Mouse (Mus musculus) adrenal gland, postnatal 25 days (tissue): Measurements from ENCODE around the gene Fndc7. TPM values are rescaled to one million over a fixed set of nuclear protein-coding genes. Genes with fewer than 3 reads are reported as not detected.

Source experiments
- DNase-seq: peaks from one replicate; pipeline ENCODE4 v3.0.0; 2021; ENCODE audit warnings: mixed read lengths
- long read RNA-seq: library from polyadenylated mRNA; stranded (forward); transcript quantifications from one replicate; pipeline ENCODE4 v2.0.0, GENCODE M21; 2021
- total RNA-seq: library from RNA; stranded (reverse); gene quantifications from 2 replicates; pipeline ENCODE4 v1.2.3, GENCODE M21; 2021

Gene Fndc7
- total RNA-seq = 0.57 and 0.79 TPM in 2 replicates
- long read RNA-seq, partial matches to known transcripts = 1 of 1 reads
- long read RNA-seq, other reads (novel, unspliced or antisense) = 0 of 1 reads

DNA sequence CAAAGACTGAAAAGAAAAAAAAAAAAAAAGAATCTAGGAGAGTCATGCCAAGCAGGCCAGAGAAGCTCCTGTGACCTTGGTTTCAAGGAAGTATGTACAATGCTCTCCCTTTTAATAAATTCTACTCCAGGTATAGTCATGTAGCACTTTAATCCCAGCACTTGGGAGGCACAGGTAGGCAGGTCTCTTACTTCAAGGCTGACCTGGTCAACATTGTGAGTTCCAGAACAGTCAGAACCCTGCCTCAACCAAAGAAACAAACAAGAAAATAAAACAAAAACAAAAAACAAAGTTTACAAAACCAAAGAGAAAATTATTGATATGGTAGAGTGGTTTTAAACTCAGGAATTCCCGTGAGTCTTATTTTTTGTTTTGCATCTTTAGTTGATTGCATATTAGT is at the start of gene Fndc7:
TSS of gene Fndc7 (minus strand) at position 101 of the 400 bp plus-strand sequence.
- no peak for DNase-seq

DNA sequence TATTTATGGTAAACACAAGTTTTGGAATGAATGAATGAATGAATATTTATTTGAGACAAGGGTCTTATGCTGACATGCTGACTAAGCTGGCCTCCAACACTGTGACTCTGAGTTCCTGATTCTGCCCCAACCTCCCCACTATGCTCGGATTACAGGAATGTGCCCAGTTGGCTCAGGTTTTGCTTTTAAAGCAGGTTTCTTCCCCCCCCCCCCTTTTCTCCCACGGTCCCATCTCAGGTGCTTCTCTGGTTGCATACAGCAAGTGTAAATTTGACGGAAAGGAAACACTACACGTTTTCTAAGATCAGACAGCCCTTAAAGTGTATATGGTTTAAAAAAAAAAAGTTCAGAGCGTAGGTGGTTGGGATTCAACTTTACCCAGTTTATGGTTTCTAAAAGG is 49.8 kb upstream of the Fndc7 start, which contains the start of gene Henmt1:
TSS of gene Henmt1 (plus strand) at position 301 of the 400 bp plus-strand sequence.
- no peak for DNase-seq

DNA sequence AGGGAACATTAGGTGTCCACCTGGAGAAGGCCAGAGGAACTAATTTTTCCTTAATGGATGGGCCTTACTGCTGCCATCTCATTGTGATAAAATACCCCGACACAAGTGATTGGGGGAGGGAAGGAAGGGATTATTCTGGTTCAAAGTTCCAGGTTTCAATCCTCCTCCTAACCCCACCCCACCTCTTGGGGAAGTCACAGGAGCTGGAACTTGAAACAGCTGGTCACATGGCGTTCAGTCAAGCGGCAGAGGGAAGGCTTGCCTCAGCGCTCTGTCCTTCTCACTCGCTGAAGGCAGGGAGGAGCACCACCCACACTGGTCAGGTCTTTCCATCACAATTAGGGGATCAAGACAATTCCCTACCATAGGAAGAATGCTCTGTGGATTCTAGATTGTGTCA is 48.9 kb upstream of the Fndc7 start:
- DNase-seq = no peak

DNA sequence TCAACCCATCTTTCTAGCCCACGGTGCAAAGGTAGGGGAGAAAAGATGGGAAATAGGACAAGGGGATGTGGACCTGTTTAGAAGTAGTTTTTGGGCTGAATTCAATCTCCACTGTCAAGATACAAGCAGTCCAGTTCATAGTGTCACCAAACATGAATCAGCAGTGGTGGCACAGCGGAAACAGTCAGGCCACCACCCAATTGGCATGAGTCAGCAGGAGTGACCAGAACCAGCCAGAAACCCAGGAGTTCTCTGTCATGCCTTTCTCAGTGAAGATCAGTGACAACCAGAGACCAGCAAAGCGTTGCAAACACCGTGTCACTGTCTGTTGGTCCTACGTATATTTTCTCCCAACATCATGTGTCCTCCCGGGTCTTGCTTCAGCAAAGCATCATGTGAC is 43.7 kb upstream of the Fndc7 start:
- peak; percentile 12 for DNase-seq

DNA sequence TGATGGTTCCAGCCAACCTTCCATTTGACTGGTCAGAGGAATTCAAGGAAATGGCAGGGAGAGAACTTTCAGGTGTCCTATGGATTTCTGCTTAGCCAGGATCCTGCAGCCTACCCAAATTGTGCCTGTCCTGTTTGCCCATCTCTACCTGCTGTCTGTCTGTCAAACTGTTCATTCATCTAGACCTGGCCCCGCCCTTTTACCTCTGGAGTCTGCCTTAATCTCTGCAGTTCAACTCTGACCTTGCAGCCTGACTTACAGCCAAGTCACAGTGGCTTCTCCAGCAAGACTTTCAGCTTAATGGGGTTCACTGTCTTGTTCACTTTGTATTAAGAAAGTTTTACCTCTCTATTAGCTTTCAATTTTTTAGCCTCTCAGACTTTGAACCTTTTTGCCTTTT is 36.5 kb upstream of the Fndc7 start:
- DNase-seq = no peak

DNA sequence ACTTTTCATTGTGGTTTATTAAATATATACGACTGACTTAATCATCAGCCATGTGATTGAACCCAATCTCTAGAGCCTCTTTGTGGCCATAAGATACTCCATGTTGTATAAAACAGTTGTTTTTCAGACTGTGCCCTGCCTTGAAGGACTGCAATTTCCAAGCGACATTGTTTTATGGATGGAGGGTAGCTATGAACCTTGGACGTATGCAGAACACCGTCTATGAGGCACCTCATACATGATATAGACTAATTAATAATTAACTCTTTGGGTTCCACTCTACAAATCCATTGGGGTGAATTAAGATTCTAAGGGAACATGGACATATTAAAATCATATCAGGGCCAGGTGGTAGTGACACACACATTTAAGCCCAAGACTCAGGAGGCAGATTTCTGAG is 35.9 kb upstream of the Fndc7 start:
- no peak for DNase-seq

DNA sequence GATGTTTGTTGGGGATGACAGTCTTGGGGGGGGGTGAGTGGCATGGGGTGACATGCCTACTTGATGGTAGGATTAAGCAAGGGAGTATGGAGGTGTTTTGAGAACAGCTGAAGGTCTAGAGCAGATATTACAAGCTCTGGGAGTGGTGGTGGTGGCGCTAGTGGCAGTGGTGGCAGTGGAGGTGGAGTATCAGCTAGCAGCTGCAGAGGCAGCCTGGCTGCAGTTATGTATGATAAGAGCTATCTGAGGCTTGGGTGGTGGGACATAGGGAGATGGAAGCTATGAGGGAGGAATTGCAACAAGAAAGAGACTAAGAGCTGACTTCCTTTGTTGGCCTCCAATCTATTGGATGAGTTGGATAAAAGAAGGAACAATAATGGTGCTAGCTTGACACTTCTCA is 32.0 kb upstream of the Fndc7 start:
- DNase-seq = no peak

DNA sequence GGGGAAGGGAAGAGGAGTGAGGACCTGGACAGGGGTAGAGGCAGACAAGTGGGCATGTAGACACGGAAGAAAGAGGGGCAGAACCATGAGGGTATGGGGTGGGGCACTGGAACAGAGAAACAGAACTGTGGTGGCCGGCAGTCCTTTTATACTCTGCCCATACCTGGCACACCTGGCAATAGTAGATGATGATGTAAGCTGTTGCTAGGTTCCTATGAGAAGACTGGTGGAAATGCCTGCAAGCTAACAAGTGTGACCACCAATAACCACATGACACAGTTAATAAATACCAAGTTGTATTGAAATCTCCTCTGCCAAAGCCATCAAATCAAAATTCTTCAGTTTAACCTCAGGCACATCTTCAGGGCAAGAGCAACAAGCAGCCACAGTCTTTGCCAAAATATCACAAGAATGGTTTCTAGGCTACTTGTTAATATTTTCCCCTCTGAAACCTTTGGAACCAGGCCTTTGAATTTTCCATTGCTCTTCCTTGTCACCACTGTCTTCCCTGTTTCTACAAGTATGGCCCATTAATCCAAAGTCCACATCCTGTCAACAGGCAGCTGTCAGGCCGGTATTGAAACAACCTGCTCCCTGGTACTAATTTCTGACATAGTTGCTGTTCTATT is 30.7 kb upstream of the Fndc7 start:
- no peak for DNase-seq

DNA sequence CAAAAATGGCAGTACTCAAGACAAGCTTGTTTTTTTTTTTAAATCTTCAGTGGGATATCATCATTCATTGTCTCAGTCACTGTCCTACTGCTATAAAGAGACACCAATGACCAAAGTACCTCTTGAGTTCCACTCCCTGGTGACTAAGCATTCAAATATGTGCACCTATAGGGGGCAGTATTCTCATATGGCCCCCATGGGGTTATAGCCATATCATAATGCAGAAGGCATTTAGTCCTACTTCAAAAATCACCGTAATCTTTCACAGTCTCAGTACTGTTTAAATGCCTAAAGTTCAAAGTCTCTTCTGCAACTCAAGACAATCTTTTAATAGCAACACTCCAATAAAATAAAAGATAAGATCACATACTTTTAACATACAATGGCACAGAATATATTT is 29.0 kb upstream of the Fndc7 start:
- DNase-seq = no peak

DNA sequence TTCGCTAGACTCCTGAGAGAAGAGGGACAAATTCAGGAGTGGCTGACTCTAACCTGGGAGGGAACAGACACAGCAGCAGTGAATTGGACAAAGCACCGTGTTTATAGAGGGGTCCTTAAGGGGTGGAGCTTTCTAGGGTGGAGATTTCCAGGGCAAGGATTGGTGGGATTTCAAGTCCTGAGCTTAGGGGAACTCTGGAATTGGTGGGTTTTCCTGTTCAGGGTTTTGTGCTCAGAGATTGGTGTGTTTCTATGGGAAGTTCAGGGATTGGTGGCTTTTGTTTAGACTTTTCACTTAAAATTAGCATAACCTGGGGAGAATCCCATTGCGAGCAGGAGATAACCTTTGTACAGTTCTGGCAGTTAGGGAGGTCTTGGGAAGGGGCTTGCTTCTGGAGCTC is 28.2 kb upstream of the Fndc7 start:
- DNase-seq = no peak

DNA sequence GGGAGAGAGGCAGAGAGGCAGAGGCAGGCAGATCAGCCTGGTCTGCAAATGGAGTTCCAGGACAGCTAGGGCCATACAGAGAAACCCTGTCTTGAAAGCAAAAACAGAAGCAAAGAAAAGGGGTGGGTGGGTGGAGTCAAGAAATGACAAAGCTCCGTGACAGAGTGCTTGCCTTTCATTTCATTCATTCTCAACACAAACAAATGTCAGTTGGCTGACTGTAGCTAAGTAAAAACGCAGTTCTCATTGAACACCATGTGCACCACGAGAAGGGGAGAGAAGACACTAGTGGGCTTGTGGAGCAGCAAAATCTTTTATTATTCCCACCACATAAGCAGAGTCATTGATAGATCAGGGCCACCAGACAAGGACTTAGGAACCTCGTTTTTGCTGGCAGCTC is 27.0 kb upstream of the Fndc7 start:
- no peak for DNase-seq

DNA sequence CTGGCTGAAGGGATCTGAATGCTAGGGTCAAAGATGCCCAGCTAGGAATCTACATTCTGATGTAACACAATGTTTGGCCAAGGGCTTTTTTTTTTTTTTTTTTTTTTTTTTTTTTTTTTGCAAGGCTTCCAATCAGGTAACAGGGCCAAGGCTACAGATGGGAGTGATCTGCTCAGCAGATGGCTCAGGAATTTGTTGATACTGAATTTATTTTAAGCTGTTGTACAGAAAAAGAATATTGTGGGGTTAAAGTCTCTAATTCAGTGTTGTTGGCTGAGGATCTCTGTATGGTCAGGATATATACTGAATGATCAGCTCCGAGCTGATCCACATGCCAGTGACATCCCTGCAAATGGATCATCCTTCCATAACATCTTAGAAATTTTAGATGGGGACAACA is 26.2 kb upstream of the Fndc7 start:
- DNase-seq = no peak

DNA sequence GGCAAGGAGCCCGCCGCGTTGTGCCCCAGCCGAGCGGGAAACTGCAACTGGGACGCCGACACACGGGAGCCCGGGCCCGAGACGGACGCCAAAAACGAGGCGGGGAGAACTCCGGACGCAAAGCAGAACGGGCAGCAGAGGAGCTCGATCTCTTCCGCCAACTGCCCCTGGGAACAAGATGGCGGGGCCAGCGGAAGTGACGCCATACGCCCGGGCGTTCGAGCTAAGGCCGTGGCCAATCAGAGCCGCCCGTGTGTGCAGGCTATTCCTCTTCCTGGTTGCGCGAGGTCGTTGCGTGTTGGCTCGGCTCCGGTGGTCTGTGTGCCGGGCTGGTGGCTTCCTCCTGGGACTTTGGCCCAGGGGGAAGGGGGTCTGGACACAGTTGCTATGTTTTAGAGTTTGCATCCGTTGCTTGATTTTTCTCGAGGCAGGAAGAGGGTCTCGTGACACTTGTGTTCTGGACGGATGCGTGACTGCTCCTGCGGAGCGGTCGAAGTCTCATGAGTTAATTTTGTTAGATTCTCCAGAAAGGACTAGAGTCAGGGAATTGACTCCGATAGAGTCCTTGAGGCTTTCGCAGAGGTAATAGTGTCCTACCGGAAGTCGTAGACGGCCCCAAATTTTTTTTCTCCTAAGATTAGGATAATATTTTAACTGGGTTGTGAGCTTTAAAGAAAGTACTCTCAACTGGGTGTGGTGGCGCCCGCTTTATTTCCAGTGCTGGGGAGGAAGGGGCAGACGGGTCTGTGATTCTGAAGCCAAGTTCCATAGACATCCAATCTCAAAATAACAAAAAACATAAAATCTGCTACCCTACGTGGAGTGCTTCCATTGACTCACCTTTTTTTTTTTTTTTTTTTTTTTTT is 22.0 kb upstream of the Fndc7 start, which contains the start of gene Prpf38b:
TSS of gene Prpf38b (minus strand) at position 180 of the 866 bp plus-strand sequence.
- peak; percentile 96 for DNase-seq

DNA sequence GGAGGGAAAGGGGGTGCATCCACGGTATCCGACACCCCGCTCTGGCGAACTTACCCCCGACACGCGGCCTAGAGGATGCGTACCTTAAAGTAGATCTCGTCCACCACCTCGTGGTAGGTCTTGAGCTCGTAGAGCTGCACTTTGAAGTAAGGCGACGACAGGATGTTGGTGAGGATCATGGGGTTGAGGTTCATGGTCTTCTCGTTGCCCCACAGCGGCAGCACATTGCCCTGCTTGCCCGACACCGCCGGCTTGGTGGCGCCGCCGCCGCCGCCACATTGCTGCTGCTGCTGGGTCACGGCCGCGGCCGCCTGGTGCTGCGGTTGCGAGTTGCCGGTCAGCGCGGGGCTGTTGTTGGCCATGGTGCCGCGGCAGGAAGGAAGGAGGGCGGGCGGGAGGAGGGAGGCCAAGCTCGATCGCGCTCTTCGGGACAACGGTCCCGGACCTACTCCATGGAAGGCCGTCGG is 21.3 kb upstream of the Fndc7 start:
- no peak for DNase-seq

DNA sequence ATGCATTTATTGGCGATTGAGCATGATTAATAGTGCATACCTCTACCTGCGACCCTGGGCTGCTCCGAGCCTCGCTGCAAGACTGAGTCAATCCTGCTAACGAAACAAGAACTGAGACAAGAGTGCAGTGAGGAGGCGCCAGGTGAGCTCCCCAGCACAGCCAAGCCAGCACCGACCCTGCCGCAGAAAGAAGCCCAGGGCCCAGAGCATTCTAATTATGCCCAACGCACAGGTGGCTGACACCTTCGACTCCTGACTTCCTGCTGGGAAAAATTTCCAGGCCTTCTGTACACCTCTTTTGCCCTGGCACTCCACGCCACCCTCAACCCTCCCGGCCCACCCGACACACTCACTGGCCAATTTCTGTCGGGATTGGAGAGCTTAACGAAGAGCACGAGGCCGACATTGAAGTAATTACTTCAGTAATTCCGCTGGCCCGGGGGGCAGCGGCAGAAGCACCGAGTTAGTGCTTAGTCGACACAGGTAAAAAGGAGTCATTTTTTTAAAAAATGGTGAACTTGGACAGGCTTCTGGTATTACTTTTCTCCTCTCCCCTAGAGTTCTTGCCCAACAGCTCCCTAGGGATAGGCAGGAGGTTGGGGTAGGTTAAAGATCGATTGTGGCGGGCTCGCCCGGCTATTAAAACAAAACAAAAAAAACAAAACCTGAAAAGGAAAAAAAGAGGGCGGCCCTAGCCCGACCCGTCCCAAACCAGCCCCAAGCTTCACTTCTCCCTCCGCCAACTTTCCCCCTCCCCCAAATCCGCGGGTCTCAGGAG is 20.7 kb upstream of the Fndc7 start:
- no peak for DNase-seq

DNA sequence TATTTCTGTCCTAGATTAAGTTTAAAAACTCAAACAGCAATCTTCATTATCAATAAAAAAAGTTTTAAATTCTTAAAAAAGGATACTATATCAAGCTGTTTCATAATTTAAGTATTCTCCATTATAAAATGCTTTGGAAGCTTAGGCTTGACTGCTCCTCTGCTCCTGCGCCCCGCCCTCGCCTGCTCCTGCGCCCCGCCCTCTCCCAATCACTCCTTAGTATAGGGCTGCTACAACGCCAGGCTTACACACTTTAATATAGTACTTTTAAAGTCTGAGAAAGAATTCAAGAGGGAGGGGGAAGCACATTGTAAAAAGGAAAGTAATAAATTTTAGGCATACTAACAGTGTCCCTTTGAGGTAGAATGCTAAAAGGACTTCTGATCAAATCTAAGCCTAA is 13.1 kb upstream of the Fndc7 start:
- DNase-seq = no peak

DNA sequence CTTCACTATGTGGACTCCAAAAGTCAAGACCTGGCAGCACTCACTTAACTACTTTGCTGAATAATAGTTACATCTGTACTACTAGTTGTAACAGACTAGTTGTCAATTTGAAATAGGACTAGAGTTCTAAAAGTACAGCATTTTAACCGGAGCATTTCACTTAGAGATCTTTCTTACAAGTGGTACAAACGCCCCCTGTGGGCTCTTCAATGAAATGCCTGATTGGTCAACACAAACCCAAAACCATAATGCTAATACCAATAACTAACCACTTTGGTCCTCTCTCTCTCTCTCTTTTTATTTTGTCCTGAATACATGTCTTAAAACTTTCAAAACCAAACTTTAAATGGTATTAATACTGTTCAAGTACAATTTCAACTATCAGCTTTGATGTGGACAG is 12.2 kb upstream of the Fndc7 start:
- no peak for DNase-seq

DNA sequence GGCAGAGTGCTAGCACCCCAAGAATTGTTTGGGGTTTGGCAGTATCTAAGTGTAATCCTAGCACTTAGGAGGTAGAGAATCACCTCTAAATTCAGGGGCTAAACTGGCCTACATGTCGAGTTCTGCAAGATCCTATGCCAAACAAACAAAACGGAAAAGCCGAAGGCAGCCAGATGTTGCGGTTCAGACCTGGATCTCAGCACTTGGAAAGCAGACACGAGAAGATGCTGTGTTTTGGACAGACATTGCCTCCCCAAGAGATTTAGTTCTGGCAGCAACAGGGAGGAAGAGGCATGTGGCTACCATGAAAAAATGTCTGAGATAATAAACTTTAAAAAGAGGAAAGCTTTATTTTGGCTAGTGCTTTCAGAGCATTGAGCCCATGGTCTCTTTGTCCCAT is 10.9 kb upstream of the Fndc7 start:
- no peak for DNase-seq

DNA sequence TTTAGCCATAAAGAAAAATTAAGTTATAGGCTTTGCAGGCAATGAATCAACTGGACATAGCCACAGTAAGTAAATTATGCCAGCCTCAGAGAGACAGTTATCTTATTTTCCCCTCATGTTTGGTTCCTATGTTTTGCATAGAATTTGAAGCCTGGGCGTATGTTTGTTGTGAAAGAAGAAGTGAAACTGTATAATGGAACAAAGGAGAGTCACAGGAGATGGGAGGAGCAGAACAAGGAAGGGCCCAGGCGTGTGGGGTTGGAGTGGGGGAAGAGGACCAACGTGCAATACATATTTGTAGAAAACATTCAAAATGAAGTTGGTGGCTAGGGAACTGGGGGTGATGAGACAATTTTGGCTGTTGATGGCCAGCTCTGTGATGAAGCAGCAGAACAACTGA is 10.3 kb upstream of the Fndc7 start:
- DNase-seq = no peak

DNA sequence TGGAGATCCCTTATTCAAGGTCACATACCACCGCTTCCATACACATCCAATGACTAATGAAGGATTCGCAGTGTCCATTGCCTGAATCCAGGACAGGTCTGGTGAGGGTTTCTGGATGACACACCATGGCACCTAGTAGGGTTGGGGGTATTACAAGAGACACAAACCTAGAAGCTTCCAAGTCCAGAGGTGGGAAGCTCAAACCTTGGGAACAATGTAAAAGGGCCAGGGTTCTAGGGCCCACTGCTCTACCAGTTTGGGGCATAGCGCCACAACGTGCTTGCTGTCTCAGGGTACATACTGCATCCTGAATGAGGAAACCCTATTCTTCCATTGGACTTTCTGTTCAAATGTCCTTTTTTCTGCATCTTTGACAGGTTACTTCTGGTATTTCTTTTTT is 8.8 kb upstream of the Fndc7 start:
- DNase-seq = no peak

DNA sequence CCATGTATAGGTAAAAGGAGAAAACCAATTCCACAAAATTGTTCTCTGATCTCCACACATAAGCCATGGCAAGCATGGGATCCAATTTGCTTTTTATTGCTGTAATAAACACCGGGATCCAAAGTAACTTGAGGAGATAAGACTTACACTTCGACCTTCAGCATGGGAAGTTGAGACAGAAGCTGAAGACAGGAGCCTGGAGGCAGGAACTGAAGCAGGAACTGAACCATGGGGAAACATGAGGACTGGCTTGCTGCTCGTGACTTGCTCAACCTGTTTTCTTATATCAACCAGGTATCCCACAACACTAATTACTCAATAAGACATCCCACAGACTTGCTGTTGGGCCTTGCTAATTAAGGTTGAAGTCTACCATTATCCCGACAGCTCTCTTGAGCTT is 3.1 kb upstream of the Fndc7 start:
- DNase-seq = no peak

DNA sequence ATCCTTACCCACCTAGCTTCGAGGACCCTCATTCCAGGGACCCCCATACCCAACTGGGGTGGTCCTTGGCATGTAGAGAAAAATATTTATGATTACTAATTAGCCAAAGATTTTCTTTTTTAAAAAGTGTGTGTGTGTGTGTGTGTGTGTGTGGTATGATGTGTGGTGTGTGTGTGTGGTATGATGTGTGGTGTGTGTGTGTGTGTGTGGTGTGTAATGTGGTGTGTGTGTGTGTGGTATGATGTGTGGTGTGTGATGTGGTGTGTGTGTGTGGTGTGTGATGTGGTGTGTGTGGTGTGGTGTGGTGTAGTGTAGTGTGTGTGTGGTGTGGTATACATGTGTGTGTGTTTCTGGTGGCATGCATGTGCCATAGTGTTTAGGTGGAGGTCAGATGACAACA is 2.3 kb upstream of the Fndc7 start:
- DNase-seq = no peak

DNA sequence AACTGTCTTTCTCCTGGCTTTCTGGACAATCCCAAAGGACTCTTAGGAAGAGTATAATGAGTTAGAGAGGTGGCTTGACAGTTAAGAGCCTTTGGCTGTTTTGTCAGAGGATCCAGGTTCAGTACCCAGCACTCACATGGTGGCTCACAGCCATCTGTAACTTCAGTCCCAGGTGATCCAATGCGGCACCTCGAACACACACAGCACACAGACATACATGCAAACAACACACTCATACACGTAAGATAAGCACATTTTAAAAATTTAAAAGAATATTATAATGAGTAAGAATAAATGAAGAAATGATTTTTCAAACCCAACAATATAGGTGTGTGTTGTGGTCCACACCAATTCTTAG is 2.2 kb downstream of the Fndc7 start:
- DNase-seq = no peak
